Mouse (Mus musculus): ENCODE measurements around the gene Ugt1a7c. TPM values are rescaled to one million over a fixed set of nuclear protein-coding genes. Genes with fewer than 3 reads are reported as not detected.
A peak's percentile ranks its signal among the peaks of the same experiment; 100 is the strongest.

Gene Ugt1a7c
- total RNA-seq, 2 experiments from 2014 or later = 2.4 to 3.0 TPM

- no peak for DNase-seq (ENCODE audit: low spot score in 2 of 2)
Observed at GRCm38 (mm10) chr1:88235046-88235893, 140.4 kb downstream of the Ugt1a7c start.

- no peak for DNase-seq (ENCODE audit: low spot score in 2 of 2)
Observed at GRCm38 (mm10) chr1:88235894-88236415, 141.1 kb downstream of the Ugt1a7c start.

GRCm38 (mm10) chr1:88237311-88237710 lies 142.4 kb downstream of the Ugt1a7c start:
- DNase-seq (ENCODE audit: low spot score in 2 of 2) = no peak

- no peak for DNase-seq (ENCODE audit: low spot score in 2 of 2)
Observed at GRCm38 (mm10) chr1:88238771-88239170, 143.9 kb downstream of the Ugt1a7c start.

GRCm38 (mm10) chr1:88240072-88240471 lies 145.2 kb downstream of the Ugt1a7c start:
- no peak for DNase-seq (ENCODE audit: low spot score in 2 of 2)

- DNase-seq (ENCODE audit: low spot score in 2 of 2) = no peak
Observed at GRCm38 (mm10) chr1:88240579-88240978, 145.7 kb downstream of the Ugt1a7c start.

- no peak for DNase-seq (ENCODE audit: low spot score in 2 of 2)
Observed at GRCm38 (mm10) chr1:88243861-88244260, 149.0 kb downstream of the Ugt1a7c start.

- DNase-seq (ENCODE audit: low spot score in 2 of 2) = no peak
Observed at GRCm38 (mm10) chr1:88245881-88246280, 151.0 kb downstream of the Ugt1a7c start.

- DNase-seq (ENCODE audit: low spot score in 2 of 2) = no peak
Observed at GRCm38 (mm10) chr1:88246386-88246785, 151.5 kb downstream of the Ugt1a7c start.

GRCm38 (mm10) chr1:88247660-88248059 lies 152.8 kb downstream of the Ugt1a7c start:
- DNase-seq (ENCODE audit: low spot score in 2 of 2) = no peak

GRCm38 (mm10) chr1:88248658-88249057 lies 153.8 kb downstream of the Ugt1a7c start:
- DNase-seq (ENCODE audit: low spot score in 2 of 2) = no peak

- no peak for DNase-seq (ENCODE audit: low spot score in 2 of 2)
Observed at GRCm38 (mm10) chr1:88249596-88249995, 154.7 kb downstream of the Ugt1a7c start.

GRCm38 (mm10) chr1:88250023-88250422 lies 155.2 kb downstream of the Ugt1a7c start:
- no peak for DNase-seq (ENCODE audit: low spot score in 2 of 2)

GRCm38 (mm10) chr1:88253106-88253505 lies 158.2 kb downstream of the Ugt1a7c start:
- DNase-seq (ENCODE audit: low spot score in 2 of 2) = no peak

GRCm38 (mm10) chr1:88253540-88253939 lies 158.7 kb downstream of the Ugt1a7c start:
- DNase-seq (ENCODE audit: low spot score in 2 of 2) = no peak

GRCm38 (mm10) chr1:88254793-88255465 lies 160.1 kb downstream of the Ugt1a7c start:
- peak; percentile 75 to 83 for DNase-seq (ENCODE audit: low spot score in 2 of 2)

- peak in 1 of 2 experiments; percentile 53 for DNase-seq (ENCODE audit: low spot score in 2 of 2)
Observed at GRCm38 (mm10) chr1:88255466-88255857, 160.6 kb downstream of the Ugt1a7c start.

GRCm38 (mm10) chr1:88255989-88256754 lies 161.3 kb downstream of the Ugt1a7c start:
- peak in 1 of 2 experiments; percentile 61 for DNase-seq (ENCODE audit: low spot score in 2 of 2)

GRCm38 (mm10) chr1:88256886-88257663 lies 162.2 kb downstream of the Ugt1a7c start:
- DNase-seq (ENCODE audit: low spot score in 2 of 2) = no peak

- peak in 1 of 2 experiments; percentile 51 for DNase-seq (ENCODE audit: low spot score in 2 of 2)
Observed at GRCm38 (mm10) chr1:88257681-88258080, 162.8 kb downstream of the Ugt1a7c start.

GRCm38 (mm10) chr1:88258361-88258760 lies 163.5 kb downstream of the Ugt1a7c start:
- no peak for DNase-seq (ENCODE audit: low spot score in 2 of 2)
